Mouse (Mus musculus) fibroblast of lung, adult 2 months (primary cell): ENCODE results near the gene Fhad1.

Experiments
- DNase-seq: peaks from one replicate; pipeline ENCODE4 v3.0.0-alpha.2; 2011; ENCODE audit warnings: low read depth

Fhad1 gene

GRCm38 (mm10) chr4:141862867-141863266 lies 152.0 kb downstream of the Fhad1 start:
- no peak for DNase-seq

- DNase-seq: no peak
These were observed 153.1 kb downstream of the Fhad1 start for GRCm38 (mm10) chr4:141861591-141862295.

DNA sequence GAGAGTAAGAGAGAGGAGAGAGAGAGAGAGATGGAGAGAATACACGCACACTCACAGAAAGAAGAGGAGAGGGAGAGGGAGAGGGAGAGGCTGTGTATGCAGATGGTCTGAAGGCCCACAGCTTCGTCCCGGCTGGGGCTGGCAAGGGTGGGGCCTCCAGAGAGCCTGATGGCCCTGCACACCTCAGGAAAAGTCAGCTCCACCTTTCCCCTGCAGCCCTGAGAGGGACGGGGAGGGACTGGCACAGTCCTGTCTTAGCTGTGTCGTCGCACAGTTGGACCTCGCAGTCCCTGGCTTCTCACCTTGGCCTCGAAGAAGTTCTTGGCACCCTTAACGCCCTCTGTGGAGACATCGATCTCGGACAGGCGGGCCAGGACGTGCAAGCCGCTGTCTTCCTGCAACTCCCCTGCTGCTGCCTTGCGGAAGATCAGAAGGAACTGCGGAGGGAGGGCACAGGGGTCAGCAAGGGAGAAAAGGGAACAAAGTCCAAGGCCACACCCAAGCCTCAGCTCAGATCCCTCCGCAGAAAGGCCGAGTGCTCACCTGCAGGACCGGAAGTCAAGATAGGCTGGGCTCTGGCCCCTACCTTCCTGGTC lies 154.5 kb downstream of the Fhad1 start:
- no peak for DNase-seq

GRCm38 (mm10) chr4:141859351-141859750 lies 155.5 kb downstream of the Fhad1 start:
- no peak for DNase-seq

DNA sequence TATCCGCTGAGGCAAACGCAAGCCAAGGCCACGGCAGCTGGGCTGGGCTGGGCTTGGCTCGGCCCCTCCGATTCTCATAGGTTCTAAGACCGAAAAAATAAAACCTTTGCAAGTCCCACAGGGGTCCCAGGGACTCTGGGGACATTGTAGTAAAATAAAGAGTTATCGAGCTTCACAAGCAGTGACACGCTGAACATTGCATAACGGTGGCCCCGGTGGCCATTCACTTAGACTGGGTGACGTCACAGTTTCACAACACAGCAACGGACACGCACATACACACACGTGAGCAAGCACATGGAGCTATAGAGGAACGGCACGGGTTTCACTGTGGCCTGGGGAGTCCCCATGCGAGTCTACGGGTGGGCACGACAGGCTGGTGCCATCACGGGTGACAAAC lies 156.4 kb downstream of the Fhad1 start:
- no peak for DNase-seq

GRCm38 (mm10) chr4:141857422-141857930 lies 157.4 kb downstream of the Fhad1 start:
- no peak for DNase-seq

- DNase-seq: no peak
These were observed 161.4 kb downstream of the Fhad1 start for GRCm38 (mm10) chr4:141853437-141853836.

- no peak for DNase-seq
These were observed 168.9 kb downstream of the Fhad1 start, which contains the start of gene Ctrc for GRCm38 (mm10) chr4:141845999-141846398. Ctrc (minus strand) TSS chr4:141846359.
